Mouse (Mus musculus) erythroblast, embryonic 14.5 days (primary cell): ENCODE results near the gene Rreb1.

ENCODE experiments used
- GATA1 ChIP-seq: IDR thresholded peaks from 2 replicates; pipeline ENCODE4 v1.6.1; 2012; ENCODE audit warnings: low read length, inconsistent platforms, mixed read lengths
- TAL1 ChIP-seq: IDR thresholded peaks from 3 replicates; pipeline ENCODE4 v1.6.1; 2012; ENCODE audit warnings: low read length, inconsistent platforms, mixed read lengths

- no peak for TF ChIP-seq GATA1
- TF ChIP-seq TAL1 = no peak
These were observed 25.8 kb downstream of the Rreb1 start for GRCm38 (mm10) chr13:37804023-37804422.
